Mouse (Mus musculus): Measurements from ENCODE around the gene 3110021N24Rik.

DNA sequence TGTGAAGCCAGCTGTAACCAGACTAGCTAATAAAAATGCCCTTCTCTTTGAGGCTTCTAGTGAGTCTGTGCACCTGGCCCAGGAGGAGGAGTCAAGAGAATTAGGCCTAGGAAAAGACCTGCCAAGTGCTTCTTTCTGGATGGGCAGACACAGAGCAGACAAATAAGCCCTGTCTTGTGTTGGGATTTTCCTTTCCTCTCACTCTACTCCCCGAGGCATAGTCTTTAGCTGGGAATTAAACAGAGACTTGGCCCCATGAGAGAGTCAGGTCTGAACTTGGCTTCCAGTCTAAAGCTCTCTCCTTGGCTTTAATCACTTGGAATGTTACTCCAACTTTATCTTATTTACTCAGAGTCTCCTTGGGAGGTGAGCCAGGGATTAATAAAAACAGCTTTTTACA, 74.5 kb downstream of the 3110021N24Rik start:
- TF ChIP-seq CTCF (IDR thresholded peaks at IDR 0.05; ENCODE audit: low read depth): no peak
- TF ChIP-seq EP300 (IDR thresholded peaks at IDR 0.05; ENCODE audit: low read depth): no peak
